8 mouse cellular contexts compared by ENCODE assay signal in the genomic region with DNA sequence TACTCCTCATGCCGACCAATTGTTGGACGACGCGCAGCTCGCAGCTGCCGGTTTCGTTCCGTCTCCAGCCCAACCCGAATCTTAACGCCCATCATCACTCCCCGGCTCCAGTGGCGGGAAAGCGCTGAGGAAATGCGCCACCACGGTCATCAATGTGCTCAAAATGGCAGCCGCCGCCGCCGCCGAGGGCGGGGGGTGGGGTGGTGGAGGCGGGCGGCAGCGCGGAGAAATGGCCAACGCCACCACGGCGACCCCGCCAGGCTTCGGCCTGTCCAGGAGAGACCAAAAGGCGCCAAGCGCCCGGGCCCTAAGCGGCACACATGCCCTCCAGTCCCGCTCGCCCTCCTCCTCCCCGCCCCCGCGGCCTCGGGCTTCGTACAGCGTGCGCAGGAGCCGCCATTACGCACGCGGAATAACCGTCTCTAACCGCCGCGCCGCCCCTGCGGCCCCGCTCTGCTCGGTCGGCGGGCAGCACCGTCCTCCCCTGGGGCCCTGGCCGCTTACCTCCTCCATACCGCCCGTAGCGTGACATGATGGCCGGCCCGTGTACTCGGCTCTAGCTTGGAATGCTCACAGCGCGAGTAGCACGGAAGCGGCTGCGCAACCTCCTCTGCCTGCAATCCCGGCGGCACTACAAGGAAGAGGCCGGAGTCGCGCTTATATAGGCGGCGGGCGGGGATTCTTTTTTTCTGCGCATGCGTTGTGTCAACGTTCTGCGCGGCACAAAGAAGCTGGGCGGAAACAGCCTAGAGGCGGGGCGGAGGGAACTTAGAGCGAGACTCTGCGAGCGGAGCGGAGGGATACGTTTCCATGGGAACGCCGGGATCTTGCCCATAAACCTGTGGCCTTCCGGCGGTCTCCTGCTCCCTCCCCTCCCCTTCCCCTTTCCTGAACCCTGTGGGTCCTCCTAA. TPM values are rescaled to one million over a fixed set of nuclear protein-coding genes. Genes with fewer than 3 reads are reported as not detected.
DNase-seq lines count a peak whose midpoint lies in the region; ATAC-seq lines count a peak whose summit lies in the region.

Gene Srsf7, minus strand, starts transcription at position 637 of the 911 bp plus-strand sequence.
Gene Ttc39d, plus strand, starts transcription at position 790 of the 911 bp plus-strand sequence.

- H3K27ac ChIP-seq in hindbrain, embryonic 11.5 days (ENCODE audit: low read depth, low read length), result peak within 1 kb of the TSS; percentile 99

- peak within 1 kb of the TSS; percentile 97 for H3K4me3 ChIP-seq in hindbrain, embryonic 11.5 days (ENCODE audit: low read depth, low read length)

- peak; percentile 92 for ATAC-seq in hindbrain, embryonic 11.5 days (ENCODE audit: low FRiP score)

- DNase-seq in Muller cell, postnatal 12 days (ENCODE audit: inconsistent ontology term), result peak; percentile 97
- peak; percentile 98 for DNase-seq in cerebellum, adult 9-11 months
- peak; percentile 96 to 99 for DNase-seq in frontal cortex, adult 2 months (ENCODE audit: extremely low spot score in 1 of 2, low spot score in 1 of 2)
- DNase-seq in hindbrain, embryonic 11.5 days (ENCODE audit: low spot score), result peak; percentile 99
- peak; percentile 99 for DNase-seq in layer of hippocampus, postnatal 10 days (ENCODE audit: low spot score in 2 of 2)
- peak; percentile 99 for DNase-seq in lung, postnatal 10 days
- peak; percentile 99 for DNase-seq in ovary, postnatal 36 days (ENCODE audit: low spot score)
- peak; percentile 98 for DNase-seq in thymus, postnatal 25 days

- no peaks in the 10 kb centered on the region for H3K4me1 ChIP-seq in hindbrain, embryonic 11.5 days (replicated peaks; ENCODE audit: control insufficient read depth, insufficient read depth, low read length)

- H3K36me3 ChIP-seq in hindbrain, embryonic 11.5 days (ENCODE audit: control insufficient read depth, insufficient read depth, low read length), result peaks cover 13% of the 10 kb centered on the region

- no peaks in the 10 kb centered on the region for H3K9me3 ChIP-seq in hindbrain, embryonic 11.5 days (ENCODE audit: control insufficient read depth, low read length)

- 2% methylated on average over 90 of the region's 95 CpGs for WGBS in hindbrain, embryonic 11.5 days

- H3K9ac ChIP-seq in hindbrain, embryonic 11.5 days (ENCODE audit: low read depth, low read length), result peak within 1 kb of the TSS; percentile 99

- H3K4me2 ChIP-seq in hindbrain, embryonic 11.5 days (replicated peaks; ENCODE audit: low read depth, low read length), result peak within 1 kb of the TSS; percentile 67

- H3K27me3 ChIP-seq in hindbrain, embryonic 11.5 days (ENCODE audit: control insufficient read depth, insufficient read depth, low read length), result no peaks in the 10 kb centered on the region

RNA-seq across cellular contexts. Expression of gene Srsf7, which starts in this region (rescaled TPM):
- 154 and 185 TPM in 2 replicates for polyA plus RNA-seq in frontal cortex, adult 2 months (2012; rRNA removed)
- 773 and 810 TPM in 2 replicates for polyA plus RNA-seq in hindbrain, embryonic 11.5 days (2014; fragmentation: Nextera tagmentation; extraction: Ambion mirVana)
- total RNA-seq in layer of hippocampus, postnatal 10 days (2021), result 100 to 1,000 TPM; 122 to 141 TPM

RNA-seq across cellular contexts. Expression of gene Ttc39d, which starts in this region (rescaled TPM):
- polyA plus RNA-seq in frontal cortex, adult 2 months (2012; rRNA removed), result 0.14 and 0.27 TPM in 2 replicates
- 0.20 TPM in 1 of 2 replicates, not detected in the other for polyA plus RNA-seq in hindbrain, embryonic 11.5 days (2014; fragmentation: Nextera tagmentation; extraction: Ambion mirVana)
- total RNA-seq in layer of hippocampus, postnatal 10 days (2021), result under 1 TPM; 0.16 to 0.22 TPM

Comparison
In these comparisons a context has a peak if more than half of its experiments do, and no peak if none do; other contexts are left out.
1. Peak in every context shown above with its lines: DNase-seq, ATAC-seq, H3K4me3 ChIP-seq and H3K27ac ChIP-seq.